Mouse (Mus musculus) layer of hippocampus, adult 9-10 months (tissue): Measurements from ENCODE around the gene Phyhd1.

ENCODE experiments used
- DNase-seq: peaks from one replicate; pipeline ENCODE4 v3.0.0; 2022; ENCODE audit warnings: low spot score

The Phyhd1 gene

GRCm38 (mm10) chr2:30285416-30286181 lies 19.6 kb downstream of the Phyhd1 start:
- no peak for DNase-seq

DNA sequence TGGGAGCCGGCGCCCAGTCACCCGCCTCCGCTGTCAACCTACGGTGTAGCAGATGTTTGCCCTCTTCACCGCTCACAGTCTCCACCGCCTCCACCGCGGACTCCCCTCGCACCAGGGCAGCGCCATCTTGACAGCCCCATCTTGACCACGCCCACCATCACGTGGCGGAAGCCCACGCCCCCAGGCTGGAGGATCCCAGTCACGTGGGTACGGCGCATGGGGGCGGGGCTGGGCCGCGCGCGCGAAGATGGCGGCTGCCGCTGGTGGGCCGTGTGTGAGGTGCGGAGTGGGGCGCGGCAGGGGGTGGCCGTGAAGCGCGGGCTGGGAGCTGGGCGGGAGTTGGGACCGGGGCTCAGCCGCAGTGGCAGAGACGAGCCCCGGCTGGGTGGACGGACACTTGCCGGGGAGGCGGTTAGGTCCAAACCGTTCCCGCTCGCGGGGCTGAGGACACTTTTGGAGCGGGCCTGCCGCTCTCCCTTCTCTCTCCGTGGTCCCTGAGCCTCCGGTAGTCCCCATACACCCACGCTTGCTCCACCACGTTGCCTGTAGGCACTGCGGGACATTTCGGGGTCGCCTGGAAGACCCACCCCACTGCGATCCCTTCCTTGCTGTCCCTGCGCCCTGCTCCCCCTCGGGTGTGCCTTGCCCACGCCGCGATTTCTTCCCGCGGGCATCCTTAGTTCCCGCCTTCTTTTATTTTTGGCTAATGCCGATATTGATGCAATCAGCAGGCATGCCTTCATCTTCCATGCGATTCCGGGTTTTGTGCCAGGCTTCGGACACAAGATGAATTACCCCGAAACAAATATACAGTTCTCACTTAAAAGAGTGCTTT lies 20.4 kb downstream of the Phyhd1 start, which contains the start of the genes Dolk and Nup188:
Gene Dolk, minus strand, starts transcription at position 143 of the 835 bp plus-strand sequence.
Gene Nup188, plus strand, starts transcription at position 206 of the 835 bp plus-strand sequence.
- DNase-seq, result peak; percentile 75

DNA sequence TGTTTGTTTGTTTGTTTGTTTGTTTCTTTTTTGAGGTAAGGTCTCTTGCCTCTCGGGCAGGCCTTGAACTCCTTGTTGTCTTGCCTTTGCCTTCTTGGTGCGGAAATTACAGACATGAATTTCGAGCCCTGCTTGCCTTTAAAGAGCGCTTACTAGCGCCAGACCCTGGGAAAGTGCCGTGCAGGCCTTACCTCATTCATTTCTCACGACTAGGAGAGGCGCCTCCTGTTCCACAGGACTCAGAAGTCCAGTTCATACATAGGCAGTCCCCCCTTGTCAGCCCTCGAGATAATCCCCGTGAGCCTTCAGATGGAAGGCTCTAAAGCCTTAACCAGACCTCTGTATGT lies 21.0 kb downstream of the Phyhd1 start:
- DNase-seq, result no peak

GRCm38 (mm10) chr2:30299525-30299924 lies 33.5 kb downstream of the Phyhd1 start:
- DNase-seq, result no peak

DNA sequence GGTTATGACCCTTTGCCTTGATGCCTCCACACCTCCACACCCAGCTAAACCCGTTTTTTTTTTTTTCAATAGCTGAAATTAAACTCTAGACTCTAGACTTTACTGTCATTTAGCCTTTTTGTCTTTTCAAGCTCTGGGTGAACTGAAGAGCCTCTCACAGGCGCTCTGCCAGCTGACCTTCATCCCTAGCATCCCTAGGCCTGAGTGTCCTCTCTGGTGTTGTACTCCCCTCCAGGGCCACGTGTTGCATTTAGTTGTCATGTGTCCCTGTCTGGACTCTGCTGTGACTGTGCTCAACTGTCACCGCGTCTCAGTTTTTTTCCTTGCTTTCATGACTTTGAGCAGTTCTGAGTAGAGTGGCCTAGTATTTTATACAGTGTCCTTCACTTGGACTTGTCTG lies 34.0 kb downstream of the Phyhd1 start:
- DNase-seq, result no peak

GRCm38 (mm10) chr2:30306087-30306486 lies 40.1 kb downstream of the Phyhd1 start:
- no peak for DNase-seq

DNA sequence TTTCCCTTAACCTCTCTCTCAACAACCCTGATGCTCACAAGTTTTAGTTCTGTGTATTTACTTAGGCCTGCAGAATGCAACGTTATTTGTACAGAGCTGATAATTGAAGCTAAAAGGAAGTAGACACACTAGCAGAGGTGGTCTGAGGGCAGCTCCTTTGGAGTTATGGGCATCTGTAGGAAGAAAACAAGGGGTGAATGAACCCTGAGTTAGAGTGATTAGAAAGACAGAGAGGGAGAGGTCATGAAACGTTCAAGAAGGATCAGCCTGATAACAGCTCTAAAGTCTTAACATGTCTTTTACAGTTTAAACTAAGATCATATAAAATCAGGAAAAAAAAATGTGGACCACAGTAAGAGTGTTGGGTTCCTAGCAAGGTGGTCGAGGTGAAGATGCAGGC lies 43.3 kb downstream of the Phyhd1 start:
- DNase-seq, result no peak

GRCm38 (mm10) chr2:30311481-30311880 lies 45.5 kb downstream of the Phyhd1 start:
- DNase-seq, result no peak

DNA sequence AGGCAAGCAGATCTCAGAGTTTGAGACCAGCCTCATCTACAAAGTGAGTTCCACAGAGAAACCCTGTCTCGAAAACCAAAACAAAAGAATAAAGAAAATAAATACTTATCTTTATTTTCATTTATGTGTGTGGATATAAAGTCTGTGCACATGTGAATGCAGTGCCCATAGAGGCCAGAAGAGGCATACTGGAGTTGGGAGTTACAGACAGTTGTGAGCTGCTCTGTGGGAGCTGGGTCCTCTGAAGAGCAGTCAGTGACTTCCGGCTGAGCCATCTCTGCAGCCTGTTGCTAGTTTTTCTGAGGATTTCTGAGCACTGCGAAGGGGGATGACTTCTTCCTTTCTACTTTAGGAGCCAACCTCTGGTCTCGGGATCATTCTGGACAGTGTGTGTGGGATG lies 50.1 kb downstream of the Phyhd1 start:
- no peak for DNase-seq

- DNase-seq, result no peak
Measured at GRCm38 (mm10) chr2:30316955-30317354, 51.0 kb downstream of the Phyhd1 start.

GRCm38 (mm10) chr2:30319260-30319659 lies 53.3 kb downstream of the Phyhd1 start:
- DNase-seq, result no peak

GRCm38 (mm10) chr2:30323111-30323510 lies 57.1 kb downstream of the Phyhd1 start:
- no peak for DNase-seq

DNA sequence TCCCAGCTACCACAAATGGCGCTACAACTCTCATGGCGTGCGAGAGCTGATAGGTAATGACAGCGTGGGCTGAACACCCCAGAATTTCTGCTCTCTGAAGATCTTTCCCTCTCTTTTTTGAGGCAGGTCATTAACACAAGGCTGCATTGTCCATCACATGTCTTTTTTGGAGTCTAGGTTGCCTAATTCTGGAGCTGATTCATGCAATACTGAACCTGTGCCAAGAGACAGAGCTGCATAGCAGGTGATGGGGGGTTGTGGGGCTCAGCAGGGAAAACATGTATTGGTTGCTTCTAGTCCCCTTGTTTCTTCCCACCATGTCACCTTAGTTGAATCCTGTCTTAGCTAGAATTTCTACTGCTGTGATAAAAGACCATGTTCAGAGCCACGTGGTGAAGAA lies 59.3 kb downstream of the Phyhd1 start:
- no peak for DNase-seq

DNA sequence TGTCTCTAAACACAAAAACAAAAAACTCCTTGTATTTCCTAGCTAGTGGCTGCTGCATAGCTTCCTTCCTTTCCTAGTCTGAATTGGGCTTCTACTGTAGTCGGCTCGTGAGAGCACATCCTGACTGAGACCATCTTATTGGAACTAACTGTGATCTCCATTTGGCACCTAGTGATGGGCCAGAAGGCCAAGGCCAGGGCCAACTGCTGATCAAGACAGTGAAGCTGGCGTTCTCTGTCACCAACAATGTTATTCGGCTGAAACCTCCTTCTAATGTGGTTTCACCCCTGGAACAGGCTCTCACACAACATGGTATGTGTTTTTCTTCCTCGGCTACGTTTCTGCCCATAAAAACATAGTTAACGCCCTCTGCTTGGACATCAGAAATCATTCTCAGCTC lies 61.3 kb downstream of the Phyhd1 start:
- DNase-seq, result no peak

- DNase-seq, result no peak
Measured at GRCm38 (mm10) chr2:30328791-30329190, 62.8 kb downstream of the Phyhd1 start.
